Mouse (Mus musculus): ENCODE measurements around the gene Plekhh1. TPM values are rescaled to one million over a fixed set of nuclear protein-coding genes. Genes with fewer than 3 reads are reported as not detected.

Plekhh1 gene
- polyA plus RNA-seq (2012; rRNA removed) = 6.1 and 6.8 TPM in 2 replicates

GRCm38 (mm10) chr12:79028911-79029861 lies at the start of gene Plekhh1:
Plekhh1 (plus strand) TSS chr12:79029163.
- TF ChIP-seq CTCF (IDR thresholded peaks at IDR 0.05; ENCODE audit: borderline replicate concordance, extremely low read depth, insufficient read depth, insufficient read length) (no peak), POLR2A (IDR thresholded peaks at IDR 0.05; ENCODE audit: borderline replicate concordance, extremely low read depth, insufficient read depth, insufficient read length, poor library complexity, severe bottlenecking) (peak; percentile 80)
- DNase-seq (ENCODE audit: low read depth) = peak; percentile 73

GRCm38 (mm10) chr12:78980683-78981091 lies 48.3 kb upstream of the Plekhh1 start:
- no peak for DNase-seq (ENCODE audit: low read depth)
- no peak for TF ChIP-seq POLR2A (IDR thresholded peaks at IDR 0.05; ENCODE audit: borderline replicate concordance, extremely low read depth, insufficient read depth, insufficient read length, poor library complexity, severe bottlenecking)
- TF ChIP-seq CTCF (IDR thresholded peaks at IDR 0.05; ENCODE audit: borderline replicate concordance, extremely low read depth, insufficient read depth, insufficient read length) = no peak

GRCm38 (mm10) chr12:78981131-78981530 lies 47.8 kb upstream of the Plekhh1 start:
- no peak for DNase-seq (ENCODE audit: low read depth)
- TF ChIP-seq POLR2A (IDR thresholded peaks at IDR 0.05; ENCODE audit: borderline replicate concordance, extremely low read depth, insufficient read depth, insufficient read length, poor library complexity, severe bottlenecking) = no peak
- no peak for TF ChIP-seq CTCF (IDR thresholded peaks at IDR 0.05; ENCODE audit: borderline replicate concordance, extremely low read depth, insufficient read depth, insufficient read length)

GRCm38 (mm10) chr12:78981938-78982825 lies 46.8 kb upstream of the Plekhh1 start:
- no peak for DNase-seq (ENCODE audit: low read depth)
- TF ChIP-seq POLR2A (IDR thresholded peaks at IDR 0.05; ENCODE audit: borderline replicate concordance, extremely low read depth, insufficient read depth, insufficient read length, poor library complexity, severe bottlenecking) (no peak), CTCF (IDR thresholded peaks at IDR 0.05; ENCODE audit: borderline replicate concordance, extremely low read depth, insufficient read depth, insufficient read length) (no peak)

GRCm38 (mm10) chr12:78983296-78984034 lies 45.5 kb upstream of the Plekhh1 start:
- TF ChIP-seq CTCF (IDR thresholded peaks at IDR 0.05; ENCODE audit: borderline replicate concordance, extremely low read depth, insufficient read depth, insufficient read length) (no peak), POLR2A (IDR thresholded peaks at IDR 0.05; ENCODE audit: borderline replicate concordance, extremely low read depth, insufficient read depth, insufficient read length, poor library complexity, severe bottlenecking) (no peak)
- no peak for DNase-seq (ENCODE audit: low read depth)

- TF ChIP-seq POLR2A (IDR thresholded peaks at IDR 0.05; ENCODE audit: borderline replicate concordance, extremely low read depth, insufficient read depth, insufficient read length, poor library complexity, severe bottlenecking) (no peak), CTCF (IDR thresholded peaks at IDR 0.05; ENCODE audit: borderline replicate concordance, extremely low read depth, insufficient read depth, insufficient read length) (no peak)
- peak; percentile 92 for DNase-seq (ENCODE audit: low read depth)
These were observed 44.9 kb upstream of the Plekhh1 start for GRCm38 (mm10) chr12:78984035-78984432.

GRCm38 (mm10) chr12:78987581-78988081 lies 41.3 kb upstream of the Plekhh1 start:
- TF ChIP-seq POLR2A (IDR thresholded peaks at IDR 0.05; ENCODE audit: borderline replicate concordance, extremely low read depth, insufficient read depth, insufficient read length, poor library complexity, severe bottlenecking) = no peak
- no peak for TF ChIP-seq CTCF (IDR thresholded peaks at IDR 0.05; ENCODE audit: borderline replicate concordance, extremely low read depth, insufficient read depth, insufficient read length)
- peak; percentile 91 for DNase-seq (ENCODE audit: low read depth)

- TF ChIP-seq CTCF (IDR thresholded peaks at IDR 0.05; ENCODE audit: borderline replicate concordance, extremely low read depth, insufficient read depth, insufficient read length) (no peak), POLR2A (IDR thresholded peaks at IDR 0.05; ENCODE audit: borderline replicate concordance, extremely low read depth, insufficient read depth, insufficient read length, poor library complexity, severe bottlenecking) (no peak)
- DNase-seq (ENCODE audit: low read depth) = no peak
These were observed 32.7 kb upstream of the Plekhh1 start for GRCm38 (mm10) chr12:78996271-78996670.

- TF ChIP-seq CTCF (IDR thresholded peaks at IDR 0.05; ENCODE audit: borderline replicate concordance, extremely low read depth, insufficient read depth, insufficient read length) = no peak
- TF ChIP-seq POLR2A (IDR thresholded peaks at IDR 0.05; ENCODE audit: borderline replicate concordance, extremely low read depth, insufficient read depth, insufficient read length, poor library complexity, severe bottlenecking) = no peak
- DNase-seq (ENCODE audit: low read depth) = no peak
These were observed 32.3 kb upstream of the Plekhh1 start for GRCm38 (mm10) chr12:78996711-78997110.

GRCm38 (mm10) chr12:79002406-79002805 lies 26.6 kb upstream of the Plekhh1 start:
- TF ChIP-seq CTCF (IDR thresholded peaks at IDR 0.05; ENCODE audit: borderline replicate concordance, extremely low read depth, insufficient read depth, insufficient read length) = no peak
- no peak for TF ChIP-seq POLR2A (IDR thresholded peaks at IDR 0.05; ENCODE audit: borderline replicate concordance, extremely low read depth, insufficient read depth, insufficient read length, poor library complexity, severe bottlenecking)
- DNase-seq (ENCODE audit: low read depth) = no peak

All from brain, embryonic 14.5 days (tissue).